Mouse (Mus musculus) lung, postnatal 0 days (tissue): ENCODE results near the gene Hes3. TPM values are rescaled to one million over a fixed set of nuclear protein-coding genes. Genes with fewer than 3 reads are reported as not detected.

Experiments
- ATAC-seq: fragments of 200-750 bp; cut with Nextera tagmentation; 2 replicates; pipeline ENCODE4 v1.8.0; 2017; ENCODE audit warnings: moderate library complexity
- DNase-seq: peaks from one replicate; pipeline ENCODE4 v3.0.0-alpha.2; 2016; ENCODE audit warnings: low spot score
- H3K27ac ChIP-seq: fragments of 300-500 bp; sonication (generic); 2 replicates; pipeline ENCODE4 v1.5.1; 2014; ENCODE audit warnings: antibody characterized with exemption, mild to moderate bottlenecking, low read length, mixed read lengths
- H3K27me3 ChIP-seq: fragments of 300-500 bp; sonication (generic); replicated peaks from 2 replicates; pipeline ENCODE4 v1.6.1; 2014; ENCODE audit warnings: low read length, mixed read lengths; ENCODE audit not compliant: insufficient read depth
- H3K36me3 ChIP-seq: fragments of 300-500 bp; sonication (generic); 2 replicates; pipeline ENCODE4 v1.6.1; 2014; ENCODE audit warnings: low read length, mixed read lengths; ENCODE audit not compliant: insufficient read depth
- H3K4me1 ChIP-seq: fragments of 300-500 bp; sonication (generic); 2 replicates; pipeline ENCODE4 v1.6.1; 2014; ENCODE audit warnings: antibody characterized with exemption, low read depth, low read length, mixed read lengths; ENCODE audit not compliant: insufficient read depth
- H3K4me2 ChIP-seq: fragments of 300-500 bp; sonication (generic); replicated peaks from 2 replicates; pipeline ENCODE4 v1.6.1; 2014; ENCODE audit warnings: low read depth, mild to moderate bottlenecking, low read length, moderate library complexity, mixed read lengths
- H3K4me3 ChIP-seq: fragments of 300-500 bp; sonication (generic); 2 replicates; pipeline ENCODE4 v1.5.1; 2014; ENCODE audit warnings: low read depth, low read length
- H3K9ac ChIP-seq: fragments of 300-500 bp; sonication (generic); replicated peaks from 2 replicates; pipeline ENCODE4 v1.6.1; 2014; ENCODE audit warnings: low read depth, mild to moderate bottlenecking
- H3K9me3 ChIP-seq: fragments of 300-500 bp; sonication (generic); 2 replicates; pipeline ENCODE4 v1.6.1; 2016; ENCODE audit warnings: low read length, mixed read lengths
- CTCF ChIP-seq: IDR thresholded peaks from 2 replicates; pipeline ENCODE4 v1.5.1; 2016; ENCODE audit warnings: antibody characterized with exemption, mild to moderate bottlenecking
- EP300 ChIP-seq: IDR thresholded peaks from 2 replicates; pipeline ENCODE4 v1.6.1; 2016; ENCODE audit warnings: antibody characterized with exemption, mild to moderate bottlenecking, control low read depth
- WGBS: fragments of 180-500 bp; shearing (Covaris S2); extraction: QIAGEN DNeasy Blood & Tissue Kit; methylation state at CpG from one replicate; pipeline ENCODE4 v1.1.7; 2014; 5-methylcytosine and 5-hydroxymethylcytosine counted together
- polyA plus RNA-seq: library from polyadenylated mRNA; unstranded; fragments of >200 nt; fragmentation: Nextera tagmentation; extraction: Ambion mirVana; gene quantifications from 2 replicates; pipeline ENCODE4 v1.2.1, GENCODE M21; 2015

Gene Hes3
- polyA plus RNA-seq, 1 experiment from 2014 or later: not detected

DNA sequence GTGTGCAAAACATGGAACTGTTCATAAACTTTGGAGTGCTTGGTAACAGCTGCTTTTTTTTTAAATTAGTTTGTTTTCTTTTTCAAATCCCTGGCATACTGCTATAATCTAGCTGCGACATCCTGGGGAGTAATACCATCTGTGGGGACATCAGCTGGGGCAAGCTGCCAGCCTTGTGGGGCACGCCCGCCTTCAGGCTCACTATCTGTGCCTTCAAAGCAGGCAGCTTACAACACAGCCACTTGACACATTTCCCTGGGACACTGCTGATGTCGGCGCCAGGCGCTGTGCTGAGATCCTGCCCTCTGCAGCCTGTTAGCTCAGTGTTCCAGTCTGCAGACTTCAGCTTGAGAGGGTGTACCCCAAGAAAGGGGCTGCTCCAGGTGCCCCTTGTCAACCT is 34.4 kb downstream of the Hes3 start:
- TF ChIP-seq CTCF: peak; percentile 22
- TF ChIP-seq EP300: peak; percentile 44; the same call in 1 of the 2 replicates
- Histone ChIP-seq H3K9ac (no peak overlapping the region), H3K27ac (0 out of 2 replicates have a peak overlapping the region, but pooled peaks have one; percentile 7), H3K4me2 (no peak overlapping the region), H3K27me3 (no peaks in the 10 kb centered on the region), H3K9me3 (no peaks in the 10 kb centered on the region), H3K4me1 (no peaks in the 10 kb centered on the region), H3K36me3 (no peaks in the 10 kb centered on the region; the same call in 1 of the 2 replicates), H3K4me3 (no peak overlapping the region)
- 32% methylated on average over 6 of the region's 6 CpGs for WGBS
- DNase-seq (peak; percentile 82), ATAC-seq (peak; percentile 86)

GRCm38 (mm10) chr4:152253183-152253759 is 38.2 kb downstream of the Hes3 start:
- H3K27ac ChIP-seq: no peak overlapping the region
- no peak overlapping the region for H3K9ac ChIP-seq
- ATAC-seq (peak; percentile 29; the same call in 1 of the 2 replicates), DNase-seq (no peak)
- H3K27me3 ChIP-seq: no peaks in the 10 kb centered on the region
- no peaks in the 10 kb centered on the region for H3K4me1 ChIP-seq
- no peak overlapping the region for H3K4me2 ChIP-seq
- H3K9me3 ChIP-seq: no peaks in the 10 kb centered on the region
- WGBS: 64% methylated on average over 9 of the region's 9 CpGs
- H3K4me3 ChIP-seq: no peak overlapping the region
- no peak for TF ChIP-seq EP300
- no peak for TF ChIP-seq CTCF
- H3K36me3 ChIP-seq: no peaks in the 10 kb centered on the region; the same call in 1 of the 2 replicates

- WGBS: 87% methylated on average over 6 of the region's 6 CpGs
- H3K27ac ChIP-seq: no peak overlapping the region
- TF ChIP-seq EP300: no peak
- no peak for TF ChIP-seq CTCF
- H3K9ac ChIP-seq: no peak overlapping the region
- no peaks in the 10 kb centered on the region for H3K27me3 ChIP-seq
- H3K9me3 ChIP-seq: no peaks in the 10 kb centered on the region
- no peak overlapping the region for H3K4me2 ChIP-seq
- DNase-seq: no peak
- H3K36me3 ChIP-seq: no peaks in the 10 kb centered on the region; the same call in 1 of the 2 replicates
- H3K4me1 ChIP-seq: no peaks in the 10 kb centered on the region
- no peak overlapping the region for H3K4me3 ChIP-seq
- no peak for ATAC-seq
These were observed 40.8 kb downstream of the Hes3 start for GRCm38 (mm10) chr4:152250615-152251014.

DNA sequence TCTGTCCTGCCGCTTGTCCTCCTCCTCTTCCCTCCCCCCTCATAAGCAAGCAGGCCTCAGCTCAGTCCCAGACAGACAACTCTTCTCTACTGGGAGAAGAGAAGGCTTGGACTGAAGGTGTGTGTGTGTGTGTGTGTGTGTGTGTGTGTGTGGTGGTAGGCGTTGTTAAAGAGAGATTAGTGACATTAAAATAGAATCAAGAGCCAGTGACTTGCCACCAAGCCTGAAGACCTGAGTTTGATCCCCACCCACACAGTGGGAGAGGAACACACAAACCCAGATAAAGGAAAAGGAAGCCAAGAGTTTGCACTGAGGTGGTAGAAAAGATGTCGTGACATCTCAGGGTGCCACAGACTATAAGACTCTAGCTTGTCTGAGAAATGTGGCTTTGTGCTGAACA is 44.3 kb downstream of the Hes3 start:
- TF ChIP-seq EP300: no peak
- no peak for TF ChIP-seq CTCF
- Histone ChIP-seq H3K27me3 (no peaks in the 10 kb centered on the region), H3K9me3 (no peaks in the 10 kb centered on the region), H3K27ac (no peak overlapping the region), H3K4me1 (no peaks in the 10 kb centered on the region), H3K4me2 (no peak overlapping the region), H3K4me3 (no peak overlapping the region), H3K9ac (no peak overlapping the region), H3K36me3 (no peaks in the 10 kb centered on the region)
- ATAC-seq (no peak), DNase-seq (no peak)
- 56% methylated on average over 3 of the region's 3 CpGs for WGBS

DNA sequence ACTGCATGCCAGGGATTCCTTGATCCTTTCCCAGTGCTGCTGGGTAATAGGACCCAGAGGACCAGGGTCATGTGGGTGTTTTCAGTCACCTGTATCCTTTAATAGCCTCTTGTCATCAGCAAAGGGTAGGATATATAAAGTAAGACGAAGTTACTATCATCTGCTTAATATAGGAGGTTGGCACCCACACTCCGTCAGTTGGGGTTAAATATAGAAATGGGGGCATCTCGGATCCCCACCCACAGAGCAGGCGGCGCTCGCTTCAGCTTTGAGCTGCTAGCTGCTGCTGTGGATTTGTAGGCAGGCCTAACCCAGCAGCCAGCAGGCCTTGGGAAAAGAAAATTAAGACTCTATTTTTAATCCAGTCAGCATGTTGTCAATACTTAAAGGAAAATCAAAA is 45.5 kb downstream of the Hes3 start:
- 80% methylated on average over 6 of the region's 6 CpGs for WGBS
- no peak for ATAC-seq
- Histone ChIP-seq H3K27me3 (no peaks in the 10 kb centered on the region), H3K9ac (no peak overlapping the region), H3K36me3 (no peaks in the 10 kb centered on the region), H3K4me2 (no peak overlapping the region), H3K27ac (no peak overlapping the region), H3K9me3 (no peaks in the 10 kb centered on the region), H3K4me3 (no peak overlapping the region), H3K4me1 (no peaks in the 10 kb centered on the region)
- no peak for DNase-seq
- TF ChIP-seq EP300: no peak
- TF ChIP-seq CTCF: no peak

DNA sequence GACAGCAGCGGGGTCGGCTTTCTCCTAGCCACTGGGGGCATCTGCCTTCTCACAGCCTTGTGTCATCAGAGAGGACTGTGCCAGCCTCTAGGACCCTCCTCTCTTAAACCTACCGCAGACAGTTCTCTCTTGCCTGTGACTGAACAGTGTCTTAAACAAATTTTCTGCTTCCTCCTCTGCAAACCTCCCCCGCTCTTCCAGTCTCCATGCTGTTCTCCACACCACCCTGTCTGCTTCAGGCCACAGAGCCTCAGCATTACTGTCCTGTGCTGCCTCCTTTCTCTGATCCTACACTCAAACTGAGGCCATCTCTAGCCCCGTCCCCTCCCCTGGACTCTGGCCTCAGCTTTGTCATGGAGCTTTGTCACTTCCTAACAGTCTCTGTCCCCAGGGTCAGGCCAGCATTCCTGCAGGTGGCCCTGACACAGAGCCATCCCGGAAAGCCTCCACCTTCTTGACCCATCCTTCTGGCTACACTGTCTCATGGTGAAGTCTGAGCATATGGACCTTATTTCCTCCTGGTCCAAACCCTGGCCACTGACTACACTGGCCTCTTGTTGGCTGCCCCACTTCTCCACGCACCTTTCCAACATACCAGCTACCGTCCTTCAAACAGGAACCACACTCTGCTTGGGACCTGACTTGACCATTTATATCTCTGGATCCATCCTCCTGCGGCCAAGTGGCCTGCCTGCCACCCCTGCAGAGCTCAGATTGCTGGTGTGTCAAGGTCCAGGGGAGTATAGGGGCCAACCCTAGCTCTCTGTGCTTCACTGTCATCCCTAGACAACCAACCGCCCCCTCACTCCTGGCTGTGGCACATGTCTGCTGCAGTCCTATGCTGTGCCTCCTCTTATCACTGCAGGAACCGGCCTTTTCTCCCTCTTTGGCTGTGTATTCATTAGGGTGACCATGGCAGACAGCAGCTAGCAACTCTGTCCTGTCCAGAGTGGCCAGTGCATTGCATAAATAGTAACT is 46.6 kb downstream of the Hes3 start:
- no peak for DNase-seq
- Histone ChIP-seq H3K9ac (no peak overlapping the region), H3K4me1 (no peaks in the 10 kb centered on the region), H3K27ac (no peak overlapping the region), H3K36me3 (no peaks in the 10 kb centered on the region), H3K4me3 (no peak overlapping the region), H3K27me3 (no peaks in the 10 kb centered on the region), H3K9me3 (no peaks in the 10 kb centered on the region), H3K4me2 (no peak overlapping the region)
- TF ChIP-seq EP300 (no peak), CTCF (no peak)
- 86% methylated on average over 11 of the region's 11 CpGs for WGBS
- ATAC-seq: no peak
